ENCODE assay signal across 8 mouse cellular contexts in the genomic region with DNA sequence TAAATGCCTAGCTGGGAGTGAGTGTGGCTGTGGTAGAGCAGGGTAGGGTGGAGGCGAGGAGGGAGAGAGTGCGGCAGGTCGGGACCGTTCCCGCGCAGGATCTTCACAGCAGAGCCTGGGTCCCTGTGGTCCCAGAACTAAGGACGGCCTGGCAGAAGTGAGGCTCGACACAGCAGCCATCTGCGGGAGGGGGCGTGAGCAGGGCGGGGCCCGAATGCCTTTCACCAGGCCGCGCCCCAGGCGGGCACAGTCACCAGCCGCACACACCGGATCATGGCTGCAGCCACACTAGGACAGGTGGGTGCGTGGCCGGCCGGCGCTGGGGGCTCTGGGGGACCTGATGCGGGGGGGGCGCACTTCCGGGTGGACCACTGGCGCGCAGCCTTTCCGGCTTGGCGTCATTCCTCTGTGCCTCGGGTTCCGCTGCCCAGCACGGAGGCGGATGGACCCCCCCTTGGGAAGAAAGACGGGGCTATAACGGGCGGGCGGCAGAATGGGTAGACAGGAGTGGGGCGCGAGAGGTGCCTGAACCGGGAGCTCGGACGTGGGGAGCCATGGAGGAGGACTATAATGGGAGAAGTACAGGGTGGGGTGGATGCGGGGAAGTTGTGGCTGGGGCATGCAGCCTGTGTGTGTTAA. TPM values are rescaled to one million over a fixed set of nuclear protein-coding genes. Genes with fewer than 3 reads are reported as not detected.
DNase-seq lines count a peak whose midpoint lies in the region; ATAC-seq lines count a peak whose summit lies in the region.

TSS of gene Bcat2 (plus strand) at position 51 of the 639 bp plus-strand sequence.

- ATAC-seq in intestine, embryonic 16.5 days: peak; percentile 31
- peak; percentile 70 for ATAC-seq in megakaryocyte-erythroid progenitor cell, adult 5-6 weeks (replicated peaks; ENCODE audit: low FRiP score, low TSS enrichment, poor library complexity, severe bottlenecking)

- peak within 1 kb of the TSS; percentile 63 for H3K4me2 ChIP-seq in intestine, embryonic 16.5 days (ENCODE audit: low read depth, low read length)

- WGBS in embryonic facial prominence, embryonic 10.5 days: under 1% methylated on average over 42 of the region's 42 CpGs
- 3% methylated on average over 42 of the region's 42 CpGs for WGBS in intestine, embryonic 16.5 days

- H3K4me3 ChIP-seq in embryonic facial prominence, embryonic 10.5 days: peak within 1 kb of the TSS; percentile 85
- peak within 1 kb of the TSS; percentile 60 for H3K4me3 ChIP-seq in intestine, embryonic 16.5 days (ENCODE audit: low read length)

- no peaks in the 10 kb centered on the region for H3K9me3 ChIP-seq in embryonic facial prominence, embryonic 10.5 days
- no peaks in the 10 kb centered on the region for H3K9me3 ChIP-seq in intestine, embryonic 16.5 days (ENCODE audit: control insufficient read depth, low read length)

- peak; percentile 91 for DNase-seq in adrenal gland, postnatal 14 days
- peak; percentile 88 for DNase-seq in embryonic facial prominence, embryonic 10.5 days (ENCODE audit: low spot score)
- DNase-seq in gonadal fat pad, adult 2 months (ENCODE audit: low read depth): no peak
- DNase-seq in left cerebral cortex, postnatal 25 days (ENCODE audit: low spot score in 2 of 2): peak; percentile 67 to 68
- DNase-seq in right cerebral cortex, postnatal 25 days: peak; percentile 64
- DNase-seq in yolk sac, embryonic 10.5 days (ENCODE audit: low spot score): peak; percentile 55

- peaks cover 47% of the 10 kb centered on the region for H3K4me1 ChIP-seq in embryonic facial prominence, embryonic 10.5 days
- peaks cover 28% of the 10 kb centered on the region for H3K4me1 ChIP-seq in intestine, embryonic 16.5 days (ENCODE audit: control insufficient read depth, insufficient read depth, low read length)

- no peaks in the 10 kb centered on the region for H3K27me3 ChIP-seq in embryonic facial prominence, embryonic 10.5 days (replicated peaks; ENCODE audit: low read depth, poor library complexity, severe bottlenecking)
- H3K27me3 ChIP-seq in intestine, embryonic 16.5 days (replicated peaks; ENCODE audit: control insufficient read depth, insufficient read depth, low read length): no peaks in the 10 kb centered on the region

- peaks cover 5% of the 10 kb centered on the region; the same call in 1 of the 2 replicates for H3K36me3 ChIP-seq in embryonic facial prominence, embryonic 10.5 days (replicated peaks)
- H3K36me3 ChIP-seq in intestine, embryonic 16.5 days (ENCODE audit: control insufficient read depth, insufficient read depth, low read length): 0 out of 2 replicates have a peak, but pooled peaks cover under 1% of the 10 kb centered on the region

- peak within 1 kb of the TSS; percentile 83 for H3K9ac ChIP-seq in intestine, embryonic 16.5 days (ENCODE audit: low read depth, low read length)

- intact Hi-C loops in left cerebral cortex, postnatal 25 days (cut with DNase I): no loop called here

- H3K27ac ChIP-seq in embryonic facial prominence, embryonic 10.5 days (replicated peaks): peak within 1 kb of the TSS; percentile 94
- H3K27ac ChIP-seq in intestine, embryonic 16.5 days (ENCODE audit: low read length): peak within 1 kb of the TSS; percentile 89

RNA-seq across cellular contexts. Expression of gene Bcat2, which starts in this region (rescaled TPM):
- 149 and 151 TPM in 2 replicates for total RNA-seq in adrenal gland, postnatal 14 days (2021)
- 51.1 and 51.9 TPM in 2 replicates for polyA plus RNA-seq in embryonic facial prominence, embryonic 10.5 days (2016; fragmentation: Nextera tagmentation; extraction: Ambion mirVana)
- 111 and 127 TPM in 2 replicates for polyA plus RNA-seq in gonadal fat pad, adult 2 months (2012; rRNA removed)
- polyA plus RNA-seq in intestine, embryonic 16.5 days (2015; fragmentation: Nextera tagmentation; extraction: Ambion mirVana): 59.9 and 65.4 TPM in 2 replicates
- total RNA-seq in left cerebral cortex, postnatal 25 days (2021): 10 to 100 TPM; 23.0 to 23.6 TPM
- total RNA-seq in megakaryocyte-erythroid progenitor cell, adult 5-6 weeks (2014; fragmentation: Nextera tagmentation): 81.0 and 92.5 TPM in 2 replicates
- 23.3 and 50.0 TPM in 2 replicates for total RNA-seq in megakaryocyte-erythroid progenitor cell, adult 5-6 weeks (2017)
